Mouse (Mus musculus) neural tube, embryonic 13.5 days (tissue): Measurements from ENCODE around the gene Taf10. TPM values are rescaled to one million over a fixed set of nuclear protein-coding genes. Genes with fewer than 3 reads are reported as not detected.

ENCODE experiments used
- ATAC-seq: fragments of 200-750 bp; cut with Nextera tagmentation; 2 replicates; pipeline ENCODE4 v1.8.0; 2017; ENCODE audit warnings: low read depth, mild to moderate bottlenecking, moderate TSS enrichment, moderate library complexity
- H3K27ac ChIP-seq: fragments of 300-500 bp; sonication (generic); replicated peaks from 2 replicates; pipeline ENCODE4 v1.5.1; 2015; ENCODE audit warnings: moderate library complexity, mild to moderate bottlenecking, inconsistent platforms
- H3K27me3 ChIP-seq: fragments of 300-500 bp; sonication (generic); 2 replicates; pipeline ENCODE4 v1.6.1; 2015; ENCODE audit warnings: mild to moderate bottlenecking, inconsistent platforms
- H3K36me3 ChIP-seq: fragments of 300-500 bp; sonication (generic); 2 replicates; pipeline ENCODE4 v1.6.1; 2015; ENCODE audit warnings: mild to moderate bottlenecking, inconsistent platforms
- H3K4me1 ChIP-seq: fragments of 300-500 bp; sonication (generic); replicated peaks from 2 replicates; pipeline ENCODE4 v1.6.1; 2015; ENCODE audit warnings: inconsistent platforms
- H3K4me2 ChIP-seq: fragments of 300-500 bp; sonication (generic); 2 replicates; pipeline ENCODE4 v1.6.1; 2015; ENCODE audit warnings: inconsistent platforms, mild to moderate bottlenecking, moderate library complexity
- H3K4me3 ChIP-seq: fragments of 300-500 bp; sonication (generic); 2 replicates; pipeline ENCODE4 v1.5.1; 2015; ENCODE audit warnings: mild to moderate bottlenecking, inconsistent platforms
- H3K9ac ChIP-seq: fragments of 300-500 bp; sonication (generic); 2 replicates; pipeline ENCODE4 v1.6.1; 2015; ENCODE audit warnings: moderate library complexity, mild to moderate bottlenecking, inconsistent platforms
- H3K9me3 ChIP-seq: fragments of 300-500 bp; sonication (generic); 2 replicates; pipeline ENCODE4 v1.6.1; 2016; ENCODE audit warnings: inconsistent platforms
- WGBS: fragments of 180-500 bp; shearing (Covaris S2); methylation state at CpG from one replicate; pipeline ENCODE4 v1.1.7; 2015; 5-methylcytosine and 5-hydroxymethylcytosine counted together
- polyA plus RNA-seq: library from polyadenylated mRNA; unstranded; fragments of >200 nt; fragmentation: Nextera tagmentation; extraction: Ambion mirVana; gene quantifications from 2 replicates; pipeline ENCODE4 v1.2.1, GENCODE M21; 2015

Gene Taf10
- polyA plus RNA-seq, result 121 TPM in 2 replicates

DNA sequence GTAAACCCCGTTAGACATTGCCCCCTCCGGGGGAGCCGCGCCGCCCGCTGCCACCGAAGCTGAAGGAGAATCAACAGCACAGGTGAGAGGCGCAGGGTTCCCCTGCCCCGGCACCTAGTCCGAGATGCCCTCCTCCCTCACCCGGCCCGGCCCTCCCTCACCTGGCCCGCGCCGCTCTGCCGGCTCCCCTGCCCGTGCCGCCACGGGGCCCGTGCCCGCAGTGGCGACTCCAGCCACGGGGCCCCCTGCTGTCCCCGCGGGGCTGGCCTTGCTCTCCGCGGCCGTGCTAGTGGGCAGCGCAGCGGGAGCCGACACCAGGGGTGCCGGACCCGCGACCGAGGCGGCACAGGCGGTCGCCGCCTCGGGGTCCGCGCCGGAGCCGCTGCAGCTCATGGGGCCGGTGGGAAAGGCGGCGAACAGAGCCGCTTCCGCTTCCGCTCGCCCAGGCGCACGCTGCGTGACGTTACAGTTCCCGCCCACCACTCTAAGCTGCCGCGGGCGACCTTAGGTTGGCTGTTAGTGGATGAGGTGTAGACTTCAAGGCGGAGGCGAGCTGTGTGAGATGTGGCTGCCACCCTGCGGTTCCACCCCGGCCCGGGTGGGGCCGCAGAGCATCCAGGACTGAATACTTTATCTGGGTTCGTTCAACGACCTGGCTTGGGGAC lies at the start of gene Taf10:
Gene Taf10, minus strand, starts transcription at position 436 of the 665 bp plus-strand sequence.
- ATAC-seq, result peak; percentile 96
- Histone ChIP-seq H3K27me3 (no peaks in the 10 kb centered on the region), H3K9ac (peak within 1 kb of the TSS; percentile 95), H3K9me3 (no peaks in the 10 kb centered on the region), H3K4me1 (peaks cover 17% of the 10 kb centered on the region), H3K27ac (peak within 1 kb of the TSS; percentile 88), H3K4me3 (peak within 1 kb of the TSS; percentile 84), H3K4me2 (peak within 1 kb of the TSS; percentile 92), H3K36me3 (peaks cover 65% of the 10 kb centered on the region)
- WGBS, result under 1% methylated on average over 66 of the region's 67 CpGs

DNA sequence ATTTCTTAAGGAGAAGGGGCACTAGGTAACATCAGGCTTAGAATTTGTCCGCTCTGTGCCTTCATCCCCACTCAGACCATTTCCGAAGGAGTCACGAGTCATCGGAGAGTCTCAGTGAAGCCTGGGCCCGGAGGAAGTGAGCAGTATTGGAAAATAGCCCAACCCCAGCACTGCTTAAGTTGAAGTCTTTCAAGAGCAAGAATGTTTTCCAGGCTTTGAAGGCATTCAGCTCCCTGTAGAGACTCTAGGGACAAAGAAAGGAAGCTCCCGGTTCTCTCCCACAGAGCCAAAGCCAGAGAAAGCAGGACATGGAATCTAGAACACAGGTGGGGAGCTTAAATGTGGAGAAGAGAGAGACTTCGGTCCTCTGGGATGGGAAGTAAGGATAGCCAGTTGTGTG lies 49.5 kb upstream of the Taf10 start:
- H3K4me2 ChIP-seq, result no peak overlapping the region
- 81% methylated on average over 7 of the region's 7 CpGs for WGBS
- no peak for ATAC-seq
- no peak overlapping the region for H3K4me3 ChIP-seq
- no peak overlapping the region for H3K27ac ChIP-seq
- H3K4me1 ChIP-seq, result peaks cover 6% of the 10 kb centered on the region
- no peaks in the 10 kb centered on the region for H3K27me3 ChIP-seq
- no peak overlapping the region for H3K9ac ChIP-seq
- no peaks in the 10 kb centered on the region for H3K9me3 ChIP-seq
- H3K36me3 ChIP-seq, result no peaks in the 10 kb centered on the region

DNA sequence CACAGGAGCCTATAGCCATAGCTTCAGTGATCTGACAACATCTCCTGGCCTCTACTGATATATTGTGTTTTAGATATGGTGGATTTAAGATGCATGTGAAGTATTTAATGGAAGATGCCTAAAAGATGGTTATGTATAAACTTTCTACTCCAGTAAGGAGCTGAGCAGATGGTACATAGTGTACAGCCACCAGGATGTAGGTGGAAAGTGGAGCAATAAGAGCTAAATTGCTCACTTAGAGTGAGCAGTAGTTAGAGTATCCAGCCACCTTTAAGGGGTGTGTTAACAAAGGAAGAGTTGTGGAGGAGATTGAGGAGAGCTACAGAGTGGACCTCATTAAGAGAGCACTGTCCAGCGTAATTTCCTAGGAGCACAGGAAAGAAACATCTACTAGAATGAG lies 47.0 kb upstream of the Taf10 start:
- WGBS, result 80% methylated on average over 1 of the region's 1 CpGs
- no peaks in the 10 kb centered on the region for H3K9me3 ChIP-seq
- ATAC-seq, result no peak
- H3K27me3 ChIP-seq, result no peaks in the 10 kb centered on the region
- peaks cover 22% of the 10 kb centered on the region for H3K4me1 ChIP-seq
- no peak overlapping the region for H3K4me3 ChIP-seq
- H3K9ac ChIP-seq, result no peak overlapping the region
- H3K27ac ChIP-seq, result no peak overlapping the region
- H3K36me3 ChIP-seq, result 0 out of 2 replicates have a peak, but pooled peaks cover 1% of the 10 kb centered on the region
- H3K4me2 ChIP-seq, result no peak overlapping the region

DNA sequence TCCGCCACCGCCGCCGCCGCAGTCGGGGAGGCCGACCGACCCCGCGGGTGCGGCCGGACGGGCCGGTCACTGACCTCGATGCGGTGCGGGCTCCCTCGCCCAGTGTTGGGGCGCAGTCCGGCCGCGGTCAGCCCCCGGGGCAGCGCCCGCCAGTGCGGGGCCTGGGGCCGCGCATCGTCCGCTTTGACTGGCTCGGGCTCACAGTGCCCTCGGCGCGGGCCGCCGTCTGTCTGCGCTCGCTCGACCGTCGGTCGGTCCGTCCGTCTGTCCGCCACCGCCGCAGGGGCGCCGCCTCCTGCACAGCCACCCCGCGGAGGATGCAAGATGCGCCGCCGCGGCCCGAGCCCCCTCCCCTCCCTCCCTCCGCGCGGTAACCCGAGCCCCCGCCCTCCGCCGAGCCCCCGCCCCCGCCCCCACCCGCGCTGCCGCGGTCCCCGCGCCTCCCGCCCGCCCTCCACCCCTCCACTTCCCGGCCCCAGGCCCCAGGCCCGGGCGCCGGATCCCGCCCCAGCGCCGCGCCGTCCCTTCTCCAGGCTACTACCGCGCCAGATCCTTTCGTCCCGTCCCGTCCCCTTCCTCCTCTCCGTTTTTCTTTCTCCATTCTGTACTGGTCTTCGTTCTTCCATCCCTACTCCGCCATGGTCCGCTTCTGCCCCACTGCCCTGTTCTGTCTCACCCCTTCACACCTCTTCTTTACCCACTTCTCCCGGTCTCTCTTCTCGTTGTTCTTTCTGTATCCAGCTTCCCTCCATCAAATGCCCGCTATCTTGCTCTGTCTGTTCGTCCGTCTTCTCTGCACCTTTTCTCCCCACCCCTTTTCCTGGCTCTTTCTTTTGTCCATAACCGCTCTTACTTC lies 43.4 kb upstream of the Taf10 start, which contains the start of gene Dchs1:
Gene Dchs1, minus strand, starts transcription at position 370 of the 856 bp plus-strand sequence.
- Histone ChIP-seq H3K4me2 (peak within 1 kb of the TSS; percentile 89), H3K4me3 (peak within 1 kb of the TSS; percentile 91), H3K9me3 (no peaks in the 10 kb centered on the region), H3K4me1 (peaks cover 58% of the 10 kb centered on the region), H3K27ac (peak within 1 kb of the TSS; percentile 98), H3K36me3 (peaks cover 25% of the 10 kb centered on the region), H3K27me3 (no peaks in the 10 kb centered on the region), H3K9ac (peak within 1 kb of the TSS; percentile 99)
- under 1% methylated on average over 87 of the region's 97 CpGs for WGBS
- peak; percentile 76 for ATAC-seq

DNA sequence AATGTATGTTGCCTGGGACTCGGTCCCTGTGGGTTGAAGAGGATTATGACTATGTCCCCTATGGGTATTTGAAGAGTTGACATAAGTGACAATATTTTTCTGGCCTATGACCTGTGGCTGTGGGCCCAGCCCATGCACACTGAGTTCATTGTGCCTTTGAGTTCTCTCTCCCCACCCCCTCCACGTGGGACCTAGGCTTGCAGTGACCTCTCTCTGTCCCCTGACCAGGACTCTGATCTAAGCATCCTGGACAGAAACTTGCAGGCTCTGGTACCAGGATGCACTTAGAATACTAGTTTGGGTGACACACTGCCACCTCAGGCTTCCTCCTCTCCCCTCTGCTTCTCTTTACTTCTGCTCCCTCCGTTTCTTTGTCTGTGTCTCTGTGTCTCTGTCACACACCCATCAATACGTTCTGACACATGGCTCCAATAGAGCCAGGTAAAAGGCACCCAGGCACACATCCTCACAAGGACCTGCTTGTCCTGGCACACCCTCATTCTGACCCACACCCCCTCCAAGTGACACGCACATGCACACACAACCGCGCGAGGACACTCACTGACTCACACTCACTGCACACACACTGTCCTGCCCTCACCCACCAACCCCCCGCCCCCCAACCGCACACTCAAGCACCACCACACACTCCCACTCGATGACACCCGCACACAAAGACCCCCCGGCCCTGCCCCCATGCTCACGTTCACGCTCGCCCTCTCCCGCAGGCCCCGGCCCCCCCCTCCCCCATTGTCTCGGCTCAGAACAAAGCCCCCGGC lies 42.5 kb upstream of the Taf10 start:
- peak; percentile 81 for ATAC-seq
- Histone ChIP-seq H3K4me3 (peak overlapping the region; percentile 91), H3K4me2 (peak overlapping the region; percentile 89), H3K4me1 (peaks cover 63% of the 10 kb centered on the region), H3K9ac (peak overlapping the region; percentile 99), H3K9me3 (no peaks in the 10 kb centered on the region), H3K27me3 (no peaks in the 10 kb centered on the region), H3K27ac (peak overlapping the region; percentile 98), H3K36me3 (peaks cover 33% of the 10 kb centered on the region)
- WGBS, result 5% methylated on average over 20 of the region's 20 CpGs

DNA sequence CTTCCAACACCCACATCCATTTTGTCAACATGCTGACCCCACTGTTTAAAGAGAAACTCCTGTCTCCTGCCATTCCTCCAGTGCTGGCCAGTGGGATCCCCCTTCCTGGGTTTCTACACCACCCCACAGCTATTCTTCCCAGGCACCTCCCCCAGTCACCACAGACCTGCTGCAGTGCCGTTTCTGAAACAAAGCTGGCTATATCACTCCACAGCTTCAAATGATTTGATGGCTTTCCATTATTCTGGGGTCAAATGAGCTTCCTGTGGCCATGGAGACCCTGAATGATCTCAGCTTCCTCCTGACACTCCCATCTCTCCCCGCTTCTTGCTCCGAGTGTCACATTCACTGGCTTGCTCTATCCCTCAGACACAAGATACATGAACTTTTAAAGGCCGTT lies 40.4 kb upstream of the Taf10 start:
- Histone ChIP-seq H3K9ac (peak overlapping the region; percentile 99), H3K27me3 (no peaks in the 10 kb centered on the region), H3K4me1 (peaks cover 77% of the 10 kb centered on the region), H3K4me2 (peak overlapping the region; percentile 89), H3K4me3 (peak overlapping the region; percentile 91), H3K36me3 (peaks cover 55% of the 10 kb centered on the region), H3K27ac (no peak overlapping the region), H3K9me3 (no peaks in the 10 kb centered on the region)
- no peak for ATAC-seq
- 3% methylated on average over 4 of the region's 4 CpGs for WGBS

DNA sequence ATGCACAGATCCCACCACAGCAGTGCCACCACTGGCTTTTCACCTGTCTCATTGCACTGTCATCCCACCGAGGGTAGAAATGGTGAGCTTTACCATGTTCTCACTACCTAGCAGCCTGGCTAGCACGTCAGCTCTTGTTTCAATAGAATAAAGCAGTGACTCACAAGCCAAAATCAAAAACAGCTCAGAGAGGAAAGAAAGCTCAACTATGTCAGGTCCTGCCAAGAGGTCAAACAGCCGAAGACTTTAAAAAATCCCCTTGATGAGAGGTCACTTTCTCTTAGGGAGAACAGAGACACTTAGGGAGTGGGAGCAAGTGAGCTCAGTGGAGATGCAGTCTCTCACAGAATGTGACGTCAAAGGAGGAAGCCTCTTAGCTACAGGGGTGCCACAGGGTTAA lies 39.7 kb upstream of the Taf10 start:
- peak overlapping the region; percentile 89 for H3K4me2 ChIP-seq
- no peaks in the 10 kb centered on the region for H3K9me3 ChIP-seq
- no peak overlapping the region for H3K27ac ChIP-seq
- WGBS, result 49% methylated on average over 4 of the region's 4 CpGs
- H3K4me3 ChIP-seq, result 0 out of 2 replicates have a peak overlapping the region, but pooled peaks have one; percentile 91
- H3K9ac ChIP-seq, result peak overlapping the region; percentile 6; the same call in 1 of the 2 replicates
- peaks cover 80% of the 10 kb centered on the region for H3K4me1 ChIP-seq
- peaks cover 62% of the 10 kb centered on the region for H3K36me3 ChIP-seq
- ATAC-seq, result no peak
- no peaks in the 10 kb centered on the region for H3K27me3 ChIP-seq

DNA sequence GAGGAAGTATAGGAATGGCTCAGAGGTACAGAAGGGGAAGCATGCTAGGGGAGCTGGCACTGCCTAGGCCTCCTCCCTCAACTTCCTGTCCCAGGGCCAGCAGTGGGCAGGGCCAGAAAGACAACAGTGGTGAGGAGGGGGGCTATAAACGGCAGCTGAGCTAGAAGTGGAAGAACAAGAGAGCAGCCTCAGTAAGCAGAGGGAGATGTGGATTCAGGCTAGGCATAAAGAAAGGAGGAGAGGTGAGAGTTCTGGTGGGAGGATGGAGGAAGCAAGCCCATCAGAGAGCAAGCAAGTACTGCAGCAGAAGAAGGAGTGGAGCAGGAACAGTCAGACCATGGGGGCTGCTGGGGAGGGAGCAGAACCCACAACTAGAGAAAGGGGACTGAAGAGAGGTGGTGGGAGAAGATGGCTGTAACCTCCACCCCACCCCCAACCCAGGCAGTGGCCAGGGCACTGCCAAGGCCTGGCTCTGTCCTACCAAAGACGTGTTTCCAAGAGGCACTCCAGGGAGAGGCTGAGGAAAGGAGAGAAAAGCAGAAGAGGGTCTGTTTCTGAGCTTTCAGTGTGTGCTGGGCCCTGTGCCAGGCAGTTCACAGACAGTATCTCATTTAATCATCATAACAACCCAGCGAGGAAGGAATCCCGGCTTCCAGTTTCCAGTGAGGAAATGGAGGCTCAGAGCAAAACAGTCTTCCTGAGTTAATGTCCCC lies 34.5 kb upstream of the Taf10 start:
- H3K4me3 ChIP-seq, result peak overlapping the region; percentile 14; the same call in 1 of the 2 replicates
- peak overlapping the region; percentile 83 for H3K27ac ChIP-seq
- 17% methylated on average over 4 of the region's 4 CpGs for WGBS
- peaks cover 88% of the 10 kb centered on the region for H3K36me3 ChIP-seq
- H3K27me3 ChIP-seq, result no peaks in the 10 kb centered on the region
- peak overlapping the region; percentile 41 for H3K4me2 ChIP-seq
- H3K9ac ChIP-seq, result peak overlapping the region; percentile 51
- peak; percentile 73 for ATAC-seq
- peaks cover 87% of the 10 kb centered on the region for H3K4me1 ChIP-seq
- no peaks in the 10 kb centered on the region for H3K9me3 ChIP-seq

DNA sequence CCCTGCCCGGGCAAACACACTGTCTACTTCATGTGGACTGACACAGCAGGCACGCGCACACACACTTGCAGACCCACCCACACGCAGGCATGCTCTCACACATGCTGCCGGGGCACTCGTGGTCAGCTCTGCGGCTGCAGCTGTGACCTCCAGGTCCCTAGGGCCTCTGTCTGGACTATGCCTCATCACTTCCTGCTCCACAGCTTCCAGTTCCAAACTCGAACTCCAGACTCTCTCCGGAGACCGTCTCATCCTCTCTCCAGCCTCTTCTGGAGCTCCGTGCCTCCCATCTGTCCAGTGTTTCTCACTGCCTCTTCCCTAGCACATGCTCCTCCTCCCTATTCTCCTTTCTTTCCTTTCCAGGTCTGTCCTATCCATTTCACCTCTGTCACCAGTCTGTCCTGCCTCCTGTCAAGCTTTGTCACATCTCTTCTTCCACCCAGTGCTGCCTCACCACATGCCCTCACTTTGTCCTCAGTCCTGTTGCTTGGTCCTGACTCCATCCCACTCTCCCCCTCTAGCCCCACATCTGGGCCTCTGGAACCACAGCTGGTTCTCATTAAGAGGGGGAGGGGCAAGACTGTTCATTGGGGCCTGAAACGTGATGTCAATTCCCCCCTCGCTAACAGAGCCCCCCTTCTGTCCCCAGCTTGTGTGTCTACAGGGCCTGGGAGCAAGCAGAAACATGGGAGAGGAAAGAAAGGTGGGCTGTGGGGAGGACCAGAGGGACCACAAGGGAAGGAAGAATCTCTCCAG lies 33.8 kb upstream of the Taf10 start:
- peak; percentile 45 for ATAC-seq
- Histone ChIP-seq H3K4me1 (peaks cover 87% of the 10 kb centered on the region), H3K27ac (peak overlapping the region; percentile 83), H3K4me3 (peak overlapping the region; percentile 14), H3K9me3 (no peaks in the 10 kb centered on the region), H3K9ac (peak overlapping the region; percentile 51), H3K27me3 (no peaks in the 10 kb centered on the region), H3K4me2 (peak overlapping the region; percentile 41), H3K36me3 (peaks cover 86% of the 10 kb centered on the region)
- WGBS, result 55% methylated on average over 13 of the region's 13 CpGs

DNA sequence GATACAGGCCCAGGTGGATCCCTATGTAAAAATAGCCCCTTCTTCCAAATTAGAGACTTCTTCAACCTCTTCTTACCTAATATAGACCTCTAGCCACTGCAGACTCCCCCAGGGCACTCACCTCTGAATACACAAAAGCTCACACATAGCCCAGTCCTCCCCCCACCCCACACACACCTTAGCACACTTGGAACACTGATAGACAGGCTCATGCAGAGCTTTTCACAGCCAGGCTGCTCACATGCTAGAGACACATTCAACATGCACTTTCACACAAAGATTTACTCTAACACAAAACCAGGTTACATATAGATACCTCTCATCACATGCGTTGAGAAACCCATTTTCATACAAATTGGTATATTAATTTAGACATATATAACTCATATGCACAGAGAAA lies 33.2 kb upstream of the Taf10 start:
- H3K4me1 ChIP-seq, result peaks cover 85% of the 10 kb centered on the region

DNA sequence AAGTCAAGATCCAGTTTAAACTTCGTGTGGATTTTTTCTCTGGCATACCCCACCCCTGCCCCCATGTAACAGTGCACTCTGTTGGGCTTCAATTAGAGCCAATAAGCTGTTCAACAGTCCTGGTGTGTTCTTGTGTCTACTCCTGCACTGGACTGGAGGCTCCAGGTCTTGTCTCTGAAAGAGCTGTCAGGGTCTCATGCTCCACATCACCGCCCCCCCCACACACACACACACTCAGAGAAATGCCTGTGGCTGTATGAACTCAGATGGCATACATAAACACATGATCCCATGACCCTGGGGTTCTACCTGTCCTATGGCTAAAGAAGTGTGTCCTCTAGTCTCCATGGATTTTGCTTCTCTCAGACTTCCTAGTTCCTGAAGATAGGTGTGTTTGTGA lies 31.9 kb upstream of the Taf10 start:
- Histone ChIP-seq H3K9ac (no peak overlapping the region), H3K27ac (no peak overlapping the region), H3K4me2 (no peak overlapping the region), H3K4me3 (no peak overlapping the region), H3K9me3 (no peaks in the 10 kb centered on the region), H3K4me1 (peaks cover 90% of the 10 kb centered on the region), H3K27me3 (no peaks in the 10 kb centered on the region), H3K36me3 (peaks cover 86% of the 10 kb centered on the region)
- 92% methylated on average over 2 of the region's 2 CpGs for WGBS
- ATAC-seq, result no peak

More for the DNA sequence above, 33.2 kb upstream of the Taf10 start:
- no peak for ATAC-seq
- peaks cover 86% of the 10 kb centered on the region for H3K36me3 ChIP-seq
- no peak overlapping the region for H3K9ac ChIP-seq
- WGBS, result 80% methylated on average over 1 of the region's 1 CpGs
- H3K4me3 ChIP-seq, result no peak overlapping the region
- no peaks in the 10 kb centered on the region for H3K27me3 ChIP-seq
- no peaks in the 10 kb centered on the region for H3K9me3 ChIP-seq
- no peak overlapping the region for H3K27ac ChIP-seq
- H3K4me2 ChIP-seq, result peak overlapping the region; percentile 41; the same call in 1 of the 2 replicates
